Mouse (Mus musculus) bone marrow, adult 2 months (tissue): Measurements from ENCODE around the gene Chid1.

Experiments used
- CTCF ChIP-seq: fragments of 200-500 bp; IDR thresholded peaks from 2 replicates; pipeline ENCODE4 v1.5.1; 2011; ENCODE audit warnings: low read length, control low read depth; ENCODE audit not compliant: control insufficient read depth, insufficient read depth
- POLR2A ChIP-seq: fragments of 200-500 bp; IDR thresholded peaks from 2 replicates; pipeline ENCODE4 v1.6.1; 2011; ENCODE audit warnings: low read depth, mild to moderate bottlenecking, control low read depth, low read length, borderline replicate concordance; ENCODE audit not compliant: control insufficient read depth

DNA sequence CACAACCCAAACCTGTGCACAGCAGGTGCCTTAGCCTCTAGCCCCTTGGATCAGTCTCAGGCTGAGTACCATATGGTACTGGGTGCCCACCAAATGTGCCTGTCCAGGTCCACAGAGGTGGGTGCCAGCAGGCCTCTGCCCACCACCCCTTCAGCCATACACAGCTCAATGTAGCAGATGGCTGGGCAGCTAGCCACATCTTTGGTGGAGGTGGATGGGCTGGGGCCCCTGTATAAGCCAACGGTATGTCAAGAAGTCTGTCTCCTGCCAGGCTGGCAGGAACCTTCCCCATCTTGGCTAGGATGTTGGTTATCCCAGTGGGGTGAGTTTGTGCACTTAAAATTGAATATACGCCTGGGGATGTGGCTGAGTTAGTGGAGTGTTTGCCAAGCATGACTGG is 54.1 kb downstream of the Chid1 start:
- no peak for TF ChIP-seq POLR2A
- TF ChIP-seq CTCF: no peak
